Mouse (Mus musculus): Measurements from ENCODE around the gene Alkbh6. TPM values are rescaled to one million over a fixed set of nuclear protein-coding genes. Genes with fewer than 3 reads are reported as not detected.

The Alkbh6 gene
- total RNA-seq, 2 experiments from 2014 or later, result 26.0 to 27.4 TPM

DNA sequence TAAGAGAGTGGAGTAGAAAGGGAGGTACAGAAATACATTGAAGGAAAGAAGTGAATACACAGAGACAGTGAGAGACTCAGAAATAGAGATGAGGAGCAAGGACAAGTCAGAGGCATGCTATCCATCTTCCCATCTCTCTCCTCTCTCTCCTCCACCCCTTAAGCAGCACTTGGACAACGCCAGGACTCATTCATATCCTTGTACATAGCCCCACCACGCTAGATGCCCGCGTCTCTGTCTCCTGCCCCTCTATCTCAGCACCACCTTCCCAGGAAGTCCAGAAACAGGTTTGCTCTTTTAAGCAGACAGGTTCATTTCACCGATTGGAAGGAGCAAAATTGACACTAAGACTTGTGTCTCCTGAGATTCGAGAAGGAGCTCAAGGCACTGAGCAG, 54.8 kb downstream of the Alkbh6 start:
- intact Hi-C loops (cut with DNase I), result no loop called here
- no peak for DNase-seq

Other genes starting within 250 kb of the Alkbh6 start
- 1 to 10 TPM in 1 of 2 experiments, under 1 TPM in 1; 0.98 to 1.1 TPM for gene Zfp82, start 235.8 kb upstream of the Alkbh6 start, total RNA-seq (2021)
- gene Gm26920, start 218.3 kb upstream of the Alkbh6 start, total RNA-seq (2021), result under 1 TPM in 1 of 2 experiments, not detected in 1; 0.62 TPM
- gene Zfp566, start 218.2 kb upstream of the Alkbh6 start, total RNA-seq (2021), result 1 to 10 TPM; 1.3 to 2.3 TPM
- gene Zfp260, start 213.9 kb upstream of the Alkbh6 start, total RNA-seq (2021), result 10 to 100 TPM; 44.8 to 53.3 TPM
- gene Zfp382, start 186.8 kb upstream of the Alkbh6 start, total RNA-seq (2021), result 1 to 10 TPM; 4.5 to 6.5 TPM
- gene Zfp146, start 139.0 kb upstream of the Alkbh6 start, total RNA-seq (2021), result 10 to 100 TPM; 39.0 to 42.5 TPM
- gene Cox7a1, start 124.6 kb upstream of the Alkbh6 start, total RNA-seq (2021), result 1,000 to 10,000 TPM; 1,192 to 1,277 TPM
- gene Capns1, start 109.9 kb upstream of the Alkbh6 start, total RNA-seq (2021), result 100 to 1,000 TPM; 303 to 326 TPM
- gene Polr2i, start 76.8 kb upstream of the Alkbh6 start, total RNA-seq (2021), result 10 to 100 TPM; 55.5 to 60.7 TPM
- 10 to 100 TPM; 68.5 to 76.1 TPM for gene Tbcb, start 76.4 kb upstream of the Alkbh6 start, total RNA-seq (2021)
- not detected for gene Ovol3, start 73.0 kb upstream of the Alkbh6 start, total RNA-seq (2021)
- under 1 TPM; 0.20 to 0.26 TPM for gene Thap8, start 28.6 kb upstream of the Alkbh6 start, total RNA-seq (2021)
- gene Wdr62, start 28.3 kb upstream of the Alkbh6 start, total RNA-seq (2021), result 1 to 10 TPM; 5.4 to 5.7 TPM
- 10 to 100 TPM; 14.0 TPM for gene Clip3, start 17.0 kb upstream of the Alkbh6 start, total RNA-seq (2021)
- gene Syne4, start 6.1 kb downstream of the Alkbh6 start, total RNA-seq (2021), result under 1 TPM; 0.86 to 0.87 TPM
- 1 to 10 TPM in 1 of 2 experiments, under 1 TPM in 1; 0.87 to 1.0 TPM for gene E130208F15Rik, start 13.0 kb downstream of the Alkbh6 start, total RNA-seq (2021)
- gene Sdhaf1, start 15.2 kb downstream of the Alkbh6 start, total RNA-seq (2021), result 10 to 100 TPM; 15.1 to 15.8 TPM
- gene Lrfn3, start 54.1 kb downstream of the Alkbh6 start, total RNA-seq (2021), result 1 to 10 TPM; 1.7 TPM
- 10 to 100 TPM; 12.9 to 16.5 TPM for gene Tyrobp, start 105.0 kb downstream of the Alkbh6 start, total RNA-seq (2021)
- 1 to 10 TPM in 1 of 2 experiments, under 1 TPM in 1; 0.92 to 1.8 TPM for gene Hcst, start 111.1 kb downstream of the Alkbh6 start, total RNA-seq (2021)
- under 1 TPM; 0.29 to 0.45 TPM for gene Nfkbid, start 113.0 kb downstream of the Alkbh6 start, total RNA-seq (2021)
- 1 to 10 TPM; 4.1 to 6.2 TPM for gene Aplp1, start 136.8 kb downstream of the Alkbh6 start, total RNA-seq (2021)
- gene Kirrel2, start 149.0 kb downstream of the Alkbh6 start, total RNA-seq (2021), result under 1 TPM; 0.07 to 0.17 TPM
- not detected for gene Nphs1, start 149.6 kb downstream of the Alkbh6 start, total RNA-seq (2021)
- gene Prodh2, start 184.9 kb downstream of the Alkbh6 start, total RNA-seq (2021), result not detected
- gene Arhgap33, start 226.3 kb downstream of the Alkbh6 start, total RNA-seq (2021), result 1 to 10 TPM; 3.7 to 3.9 TPM
- 100 to 1,000 TPM; 391 to 393 TPM for gene Hspb6, start 243.5 kb downstream of the Alkbh6 start, total RNA-seq (2021)
- gene Proser3, start 243.6 kb downstream of the Alkbh6 start, total RNA-seq (2021), result 1 to 10 TPM; 2.7 to 4.8 TPM

Measured in heart, postnatal 10 days (tissue).